Mouse (Mus musculus): Measurements from ENCODE around the gene Pmepa1. TPM values are rescaled to one million over a fixed set of nuclear protein-coding genes. Genes with fewer than 3 reads are reported as not detected.
A peak's percentile ranks its signal among the peaks of the same experiment; 100 is the strongest.

Gene Pmepa1
- total and polyA plus RNA-seq, 3 experiments = not detected

DNA sequence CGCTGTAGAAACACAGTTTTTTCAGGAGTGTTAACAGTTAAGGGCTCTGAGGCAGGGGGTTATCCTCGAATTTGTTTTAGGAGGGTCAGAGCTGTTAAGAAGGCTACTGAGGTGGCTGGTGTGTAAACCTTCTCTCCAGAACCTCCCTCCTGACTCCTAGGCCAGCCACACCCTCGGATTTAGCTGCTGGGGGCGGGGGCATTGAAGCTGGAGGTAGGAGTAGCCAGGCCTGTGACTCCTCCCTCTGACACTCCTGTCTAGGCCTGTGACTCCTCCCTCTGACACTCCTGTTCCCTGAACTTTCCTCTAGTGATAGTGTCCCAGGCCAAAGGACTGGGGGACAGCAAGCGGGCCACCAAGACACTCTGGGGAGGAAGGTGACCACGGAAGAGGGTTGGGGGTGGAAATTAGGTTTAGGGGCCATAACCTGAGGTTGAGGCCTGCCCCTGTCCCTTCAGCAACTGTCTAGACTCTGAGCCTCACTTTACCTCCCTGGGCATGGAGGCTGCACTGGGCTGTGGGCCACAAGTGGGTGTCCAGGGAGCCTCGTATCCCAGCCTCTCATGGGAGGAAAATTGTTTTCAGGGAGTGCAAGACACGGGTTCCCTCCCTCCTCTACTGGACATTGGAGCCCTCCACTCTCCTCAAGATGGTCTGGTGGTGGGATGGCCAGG, 89.0 kb downstream of the Pmepa1 start:
- Histone ChIP-seq H3K9ac (ENCODE audit: control insufficient read depth, low read depth, low read length, poor library complexity, severe bottlenecking) (no peak overlapping the region), H3K36me3 (ENCODE audit: control insufficient read depth in 1 of 2, insufficient read depth in 2 of 2, low read length in 2 of 2) (no peaks in the 10 kb centered on the region), H3K9me3 (replicated peaks; ENCODE audit: insufficient read depth, low read length) (no peaks in the 10 kb centered on the region), H3K27ac (ENCODE audit: control insufficient read depth, low read depth, low read length) (no peak overlapping the region), H3K4me3 (ENCODE audit: control insufficient read depth in 1 of 2, insufficient read depth in 1 of 2, low read depth in 2 of 2, low read length in 2 of 2) (no peak overlapping the region), H3K4me1 (ENCODE audit: control insufficient read depth in 1 of 2, insufficient read depth in 2 of 2, low read length in 2 of 2) (no peaks in the 10 kb centered on the region), H3K27me3 (ENCODE audit: control insufficient read depth in 1 of 2, insufficient read depth in 2 of 2, low read length in 2 of 2) (no peaks in the 10 kb centered on the region), H3K79me2 (ENCODE audit: control insufficient read depth, insufficient read depth, low read length, poor library complexity) (no peaks in the 10 kb centered on the region)
- DNase-seq (ENCODE audit: low read depth, low spot score) = no peak
- no peak for TF ChIP-seq POLR2AphosphoS5 (IDR thresholded peaks at IDR 0.05; ENCODE audit: borderline replicate concordance, low read depth, low read length)
- TF ChIP-seq MAFK (IDR thresholded peaks at IDR 0.05; ENCODE audit: borderline replicate concordance, low read depth, low read length) = no peak
- TF ChIP-seq TAL1 (IDR thresholded peaks at IDR 0.05; ENCODE audit: low read length) = no peak
- TF ChIP-seq SIN3A (IDR thresholded peaks at IDR 0.05; ENCODE audit: low read length) = no peak
- TF ChIP-seq E2F4 (IDR thresholded peaks at IDR 0.05; ENCODE audit: borderline replicate concordance, low read depth, low read length) = no peak
- no peak for TF ChIP-seq CHD2 (IDR thresholded peaks at IDR 0.05; ENCODE audit: low read length)
- TF ChIP-seq ZKSCAN1 (IDR thresholded peaks at IDR 0.05; ENCODE audit: low read depth, low read length) = no peak
- TF ChIP-seq USF2 (IDR thresholded peaks at IDR 0.05; ENCODE audit: borderline replicate concordance in 1 of 2, insufficient read depth in 1 of 2, low read depth in 1 of 2, low read length in 2 of 2) = no peak
- no peak for TF ChIP-seq BHLHE40 (IDR thresholded peaks at IDR 0.05; ENCODE audit: borderline replicate concordance, low read depth, low read length)
- no peak for TF ChIP-seq CTCF (IDR thresholded peaks at IDR 0.05 in 2 of 3, conservative IDR thresholded peaks at IDR 0.05 in 1 of 3; ENCODE audit: control insufficient read depth in 1 of 3, insufficient read depth in 1 of 3, low read depth in 2 of 3, low read length in 3 of 3, poor library complexity in 1 of 3, severe bottlenecking in 1 of 3)
- no peak for TF ChIP-seq SMC3 (IDR thresholded peaks at IDR 0.05; ENCODE audit: low read depth, low read length)
- TF ChIP-seq MXI1 (IDR thresholded peaks at IDR 0.05; ENCODE audit: low read depth, low read length) = no peak
- no peak for TF ChIP-seq RCOR1 (IDR thresholded peaks at IDR 0.05; ENCODE audit: low read depth, low read length)

DNA sequence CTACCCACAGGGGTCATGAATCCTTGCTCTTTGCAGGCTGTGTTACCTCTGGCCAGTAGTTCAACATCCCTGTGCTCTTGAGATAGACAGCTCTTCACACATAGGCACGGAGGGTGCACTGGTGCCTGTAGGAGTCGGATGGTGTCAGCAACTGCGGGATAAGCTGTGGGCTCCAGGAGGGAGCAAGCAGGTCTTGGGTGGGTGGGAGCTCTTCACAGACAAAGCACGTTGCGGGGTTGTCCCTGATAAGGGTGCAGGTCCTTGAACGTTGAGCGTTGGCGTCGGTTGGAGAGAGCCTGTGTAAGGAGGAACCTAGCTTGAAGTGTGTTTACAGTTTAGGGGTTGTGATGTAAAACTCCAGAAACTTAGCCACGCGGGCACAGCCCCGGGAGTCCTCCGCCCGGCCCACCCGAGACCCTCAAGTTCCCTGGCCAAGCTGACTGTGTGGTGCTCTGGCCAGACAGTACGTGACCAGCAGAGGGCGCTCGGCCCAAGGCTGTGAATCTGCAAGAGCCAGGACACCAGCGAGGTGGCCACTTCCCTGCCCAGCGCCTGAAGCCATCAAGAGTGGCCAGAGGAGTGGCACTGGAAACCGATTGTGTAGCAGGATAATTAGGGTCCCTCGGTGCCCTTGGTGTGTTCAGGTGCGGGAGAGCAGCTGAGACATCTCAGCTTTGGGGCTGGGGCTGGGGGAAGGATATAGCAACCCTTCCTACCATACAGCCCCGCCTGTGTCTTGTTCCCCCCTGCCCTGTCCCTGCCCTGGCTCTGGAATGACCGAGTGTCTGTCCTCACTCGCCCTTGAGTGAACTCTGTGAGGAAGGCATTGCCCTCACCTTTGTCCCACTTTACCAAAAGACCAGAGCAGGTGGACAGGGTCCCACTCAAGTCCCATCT, 90.0 kb downstream of the Pmepa1 start:
- DNase-seq (ENCODE audit: low read depth, low spot score) = no peak
- H3K4me3 ChIP-seq (ENCODE audit: control insufficient read depth in 1 of 2, insufficient read depth in 1 of 2, low read depth in 2 of 2, low read length in 2 of 2) = no peak overlapping the region
- H3K27me3 ChIP-seq (ENCODE audit: control insufficient read depth in 1 of 2, insufficient read depth in 2 of 2, low read length in 2 of 2) = no peaks in the 10 kb centered on the region
- no peaks in the 10 kb centered on the region for H3K79me2 ChIP-seq (ENCODE audit: control insufficient read depth, insufficient read depth, low read length, poor library complexity)
- no peak overlapping the region for H3K27ac ChIP-seq (ENCODE audit: control insufficient read depth, low read depth, low read length)
- TF ChIP-seq KAT2A (conservative IDR thresholded peaks at IDR 0.05; ENCODE audit: low read depth, low read length) (no peak), USF2 (IDR thresholded peaks at IDR 0.05; ENCODE audit: borderline replicate concordance in 1 of 2, insufficient read depth in 1 of 2, low read depth in 1 of 2, low read length in 2 of 2) (no peak), CTCF (IDR thresholded peaks at IDR 0.05 in 2 of 3, conservative IDR thresholded peaks at IDR 0.05 in 1 of 3; ENCODE audit: control insufficient read depth in 1 of 3, insufficient read depth in 1 of 3, low read depth in 2 of 3, low read length in 3 of 3, poor library complexity in 1 of 3, severe bottlenecking in 1 of 3) (peak in 1 of 3 experiments; percentile 52; a peak in 3 of 6 replicates), ZNF384 (IDR thresholded peaks at IDR 0.05; ENCODE audit: low read depth, low read length) (no peak), POLR2AphosphoS5 (IDR thresholded peaks at IDR 0.05; ENCODE audit: borderline replicate concordance, low read depth, low read length) (no peak), POLR2AphosphoS2 (IDR thresholded peaks at IDR 0.05; ENCODE audit: low read length) (no peak), MAX (IDR thresholded peaks at IDR 0.05; ENCODE audit: low read length) (no peak), SMC3 (IDR thresholded peaks at IDR 0.05; ENCODE audit: low read depth, low read length) (peak; percentile 13; the same call in 1 of the 2 replicates), POLR2A (IDR thresholded peaks at IDR 0.05; ENCODE audit: control insufficient read depth in 1 of 2, insufficient read depth in 1 of 2, low read depth in 1 of 2, low read length in 2 of 2, poor library complexity in 1 of 2) (no peak), HCFC1 (IDR thresholded peaks at IDR 0.05; ENCODE audit: low read depth, low read length) (no peak), E2F4 (IDR thresholded peaks at IDR 0.05; ENCODE audit: borderline replicate concordance, low read depth, low read length) (no peak), ZKSCAN1 (IDR thresholded peaks at IDR 0.05; ENCODE audit: low read depth, low read length) (no peak), MEF2A (IDR thresholded peaks at IDR 0.05; ENCODE audit: extremely low read depth, insufficient replicate concordance, low read depth, low read length, poor library complexity, severe bottlenecking) (no peak)
- H3K9ac ChIP-seq (ENCODE audit: control insufficient read depth, low read depth, low read length, poor library complexity, severe bottlenecking) = no peak overlapping the region
- no peaks in the 10 kb centered on the region for H3K36me3 ChIP-seq (ENCODE audit: control insufficient read depth in 1 of 2, insufficient read depth in 2 of 2, low read length in 2 of 2)
- H3K9me3 ChIP-seq (replicated peaks; ENCODE audit: insufficient read depth, low read length) = no peaks in the 10 kb centered on the region
- no peaks in the 10 kb centered on the region for H3K4me1 ChIP-seq (ENCODE audit: control insufficient read depth in 1 of 2, insufficient read depth in 2 of 2, low read length in 2 of 2)

Measured in MEL (cell line).